Mouse (Mus musculus) thymus, postnatal 25 days (tissue): ENCODE results near the gene Zfp592.
"Not testable (repeated sequence)": the region's sequence is repeated elsewhere in the genome, so short reads cannot be mapped to it uniquely, and the experiment has no call there.

Source experiments
- DNase-seq: peaks from one replicate; pipeline ENCODE4 v3.0.0; 2022

Zfp592 gene

DNA sequence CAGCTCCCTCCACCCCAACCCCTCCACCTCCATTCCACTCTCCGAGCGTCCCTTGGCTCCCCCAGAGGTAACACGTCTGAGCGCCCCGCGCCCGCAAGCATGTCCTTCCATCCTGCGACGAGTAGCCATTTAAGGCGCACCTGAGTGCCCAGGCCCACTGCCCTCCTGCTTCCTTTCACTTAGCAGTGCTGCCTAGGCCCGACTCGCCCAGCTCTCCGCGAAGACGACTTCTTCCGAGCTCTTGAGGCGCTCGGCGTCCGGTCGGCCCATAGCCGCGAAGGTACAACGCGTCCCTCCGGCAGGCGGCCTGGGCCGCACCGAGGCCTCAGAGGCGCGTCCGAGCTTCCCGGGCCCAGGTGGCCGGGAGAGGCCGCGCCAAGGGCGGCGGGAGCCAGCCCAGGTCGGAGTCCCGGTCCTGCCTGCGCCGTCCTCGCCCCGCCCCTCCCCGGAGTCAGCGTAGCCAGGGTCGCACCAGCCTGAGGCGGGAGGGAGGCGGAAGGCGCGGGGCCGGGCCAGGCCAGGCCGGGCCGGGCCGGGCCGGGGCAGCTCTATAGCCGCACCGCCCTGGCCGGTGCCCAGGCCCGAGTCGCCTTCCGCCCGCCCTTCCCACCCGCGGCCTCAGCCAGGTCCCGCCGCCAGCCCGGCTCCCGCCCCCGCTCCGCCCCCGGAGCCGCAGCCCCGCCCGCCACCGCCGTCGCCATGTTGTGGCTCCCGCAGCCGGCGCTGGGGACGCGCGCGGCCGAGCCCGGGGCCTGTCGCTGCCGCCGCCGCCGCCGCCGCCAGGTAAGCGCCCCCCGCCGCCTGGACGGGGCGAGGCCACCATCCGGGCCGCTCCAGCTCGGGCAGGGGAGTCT is at the start of gene Zfp592:
Zfp592 (plus strand) TSS at position 702 of the 854 bp plus-strand sequence.
- DNase-seq, result peak; percentile 85

- DNase-seq, result peak; percentile 96
Measured at GRCm38 (mm10) chr7:80947445-80948350, 45.8 kb upstream of the Zfp592 start, which contains the start of gene Sec11a. Gene Sec11a, minus strand, starts transcription at chr7:80947780.

GRCm38 (mm10) chr7:80951461-80951860 is 42.0 kb upstream of the Zfp592 start:
- no peak for DNase-seq

DNA sequence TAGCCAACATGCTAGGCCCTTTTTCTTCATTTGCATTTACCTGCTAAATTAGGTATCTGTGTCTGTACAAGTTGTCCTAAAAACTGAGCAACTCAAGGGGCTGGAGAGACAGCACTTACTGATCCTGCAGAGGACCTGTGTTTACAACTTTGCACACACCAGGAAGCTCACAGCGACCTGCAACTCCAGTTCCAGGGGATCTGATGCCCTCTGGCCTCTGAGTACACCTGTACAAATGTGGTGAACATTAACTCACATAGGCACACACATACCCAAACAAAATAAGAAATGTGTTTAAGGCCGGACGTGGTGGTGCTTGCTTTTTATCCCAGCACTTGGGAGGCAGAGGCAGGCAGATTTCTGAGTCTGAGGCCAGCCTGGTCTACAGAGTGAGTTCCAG is 41.3 kb upstream of the Zfp592 start:
- no peak for DNase-seq

GRCm38 (mm10) chr7:80954251-80954650 is 39.2 kb upstream of the Zfp592 start:
- DNase-seq, result no peak

- no peak for DNase-seq
Measured at GRCm38 (mm10) chr7:80956891-80957290, 36.6 kb upstream of the Zfp592 start.

- no peak for DNase-seq
Measured at GRCm38 (mm10) chr7:80959003-80959402, 34.5 kb upstream of the Zfp592 start.

DNA sequence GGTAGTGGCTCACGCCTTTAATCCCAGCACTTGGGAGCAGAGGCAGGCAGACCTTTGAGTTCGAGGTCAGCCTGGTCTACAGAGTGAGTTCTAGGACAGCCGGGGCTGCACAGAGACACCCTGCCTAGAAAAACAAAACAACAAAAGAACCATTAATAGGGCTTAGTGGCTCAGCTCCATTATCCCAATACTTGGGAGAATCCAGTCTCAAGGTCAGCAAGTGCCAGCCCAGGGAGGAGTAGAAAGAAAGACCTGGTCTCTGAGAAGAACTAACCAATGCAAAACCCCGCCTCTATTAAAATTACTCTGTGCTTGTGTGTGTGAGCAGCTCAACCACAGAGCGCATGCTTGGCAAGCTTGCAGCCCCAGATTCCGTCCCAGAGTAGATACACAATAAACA is 30.7 kb upstream of the Zfp592 start:
- no peak for DNase-seq

DNA sequence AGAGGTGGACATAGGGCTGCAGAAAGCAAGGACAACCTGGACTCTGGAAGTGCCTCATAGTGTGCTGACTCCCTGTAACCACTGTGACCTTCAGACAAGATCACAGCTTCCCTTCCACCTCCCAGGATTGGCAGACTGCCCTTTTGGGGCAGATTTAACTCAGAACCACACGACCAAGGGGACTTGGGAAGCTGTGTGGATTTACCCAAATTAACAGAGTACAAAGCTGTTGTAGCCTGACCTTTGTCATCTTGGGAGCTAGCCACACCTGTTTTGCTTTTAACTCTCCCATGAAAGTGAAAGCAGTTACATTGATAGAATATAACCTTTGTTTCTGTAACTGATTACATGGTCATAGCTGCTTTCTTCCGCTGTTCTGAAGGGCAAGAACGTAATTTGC is 22.6 kb upstream of the Zfp592 start:
- DNase-seq, result no peak

- no peak for DNase-seq
Measured at GRCm38 (mm10) chr7:80971419-80971818, 22.1 kb upstream of the Zfp592 start.

GRCm38 (mm10) chr7:80972082-80972481 is 21.4 kb upstream of the Zfp592 start:
- no peak for DNase-seq

DNA sequence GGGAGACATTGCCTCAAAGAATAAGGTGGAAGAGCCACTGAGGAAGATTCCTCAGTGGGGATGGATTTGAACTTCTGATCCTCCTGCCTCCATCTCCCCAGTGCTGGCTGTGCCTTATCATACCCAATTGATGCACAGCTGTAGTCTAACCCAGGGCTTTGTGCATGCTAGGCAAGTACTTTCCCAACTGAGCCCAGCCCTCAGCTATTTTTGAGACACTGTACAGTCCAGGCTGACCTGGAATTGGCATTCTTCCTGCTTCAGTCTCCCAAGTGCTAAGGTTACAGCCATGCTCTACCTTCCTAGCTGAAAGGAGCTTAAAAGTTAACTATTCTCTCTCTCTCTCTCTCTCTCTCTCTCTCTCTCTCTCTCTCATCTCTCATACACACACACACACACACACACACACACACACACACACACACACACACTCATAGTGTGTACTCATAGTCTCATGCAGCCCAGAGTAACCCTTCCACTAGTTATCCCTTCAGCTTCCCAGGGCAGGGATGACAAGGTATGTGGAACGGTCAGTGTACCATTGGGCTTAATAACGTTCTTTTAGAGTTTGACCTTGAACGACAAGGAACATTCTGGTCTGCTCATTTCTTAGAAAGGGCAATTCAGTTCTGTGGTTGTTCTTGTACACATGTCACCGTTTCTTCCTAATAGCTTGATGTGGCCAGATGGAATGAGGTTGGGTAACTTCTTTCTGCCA is 20.4 kb upstream of the Zfp592 start:
- not testable (repeated sequence) for DNase-seq

GRCm38 (mm10) chr7:80973638-80974015 is 19.9 kb upstream of the Zfp592 start:
- DNase-seq, result not testable (repeated sequence)

DNA sequence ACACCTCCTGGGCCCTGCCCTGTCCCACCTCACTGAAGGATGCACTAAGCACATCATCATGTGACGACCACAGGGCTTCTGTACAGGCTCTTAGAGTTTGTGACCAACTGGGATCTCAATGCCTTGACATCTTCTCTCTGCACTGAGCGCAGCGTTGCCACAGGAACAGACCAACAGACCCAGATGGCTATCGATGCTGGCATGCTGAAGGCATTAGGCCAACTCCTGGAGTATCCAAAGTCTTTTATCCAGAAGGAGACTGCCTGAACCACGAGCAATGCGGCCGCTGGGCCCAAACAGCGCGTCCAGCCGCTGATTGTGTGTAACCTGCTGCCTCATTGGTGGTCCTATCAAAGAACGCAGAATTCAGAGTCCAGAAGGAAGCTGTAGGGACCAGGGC is 12.9 kb upstream of the Zfp592 start:
- no peak for DNase-seq

GRCm38 (mm10) chr7:80986458-80987187 is 6.9 kb upstream of the Zfp592 start:
- peak; percentile 12 for DNase-seq

DNA sequence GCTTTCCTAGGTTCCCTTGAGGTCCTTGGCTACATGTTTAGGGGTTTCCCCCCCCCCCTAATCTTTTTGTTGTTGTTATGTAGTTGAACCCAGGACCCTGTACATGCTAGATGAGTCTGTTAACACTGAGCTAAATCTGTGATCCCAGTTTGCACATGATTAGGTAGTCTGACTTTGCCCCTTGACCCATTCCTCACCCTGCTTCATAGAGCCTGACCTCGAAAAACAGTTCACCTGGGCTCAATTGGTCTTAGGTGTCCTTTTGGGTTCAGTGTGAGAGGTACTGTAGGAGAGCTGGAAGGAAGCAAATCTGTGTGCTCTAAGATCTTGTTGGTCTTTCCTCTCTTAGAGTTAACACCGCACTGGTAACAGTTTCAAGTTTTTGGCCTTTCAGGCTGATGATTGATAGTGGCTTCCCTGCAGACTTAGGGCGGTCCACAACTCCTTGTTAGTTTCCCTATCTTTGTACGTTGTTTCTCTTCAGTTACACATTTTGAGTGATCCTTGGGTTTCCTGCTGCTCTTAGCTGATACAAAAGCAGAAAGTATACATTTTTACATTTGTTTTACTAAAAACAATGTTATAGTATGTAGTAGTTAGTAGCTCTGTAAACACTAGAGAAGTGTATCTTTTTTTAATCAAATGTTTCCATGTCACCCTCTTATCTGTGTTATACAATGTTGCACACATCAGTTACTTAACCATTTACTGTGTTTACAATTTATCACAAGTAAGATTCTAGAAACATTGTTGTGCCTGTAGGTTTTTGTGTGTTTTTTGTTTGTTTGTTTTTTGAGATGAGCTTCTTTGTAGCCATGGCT is 5.5 kb upstream of the Zfp592 start:
- DNase-seq, result no peak

DNA sequence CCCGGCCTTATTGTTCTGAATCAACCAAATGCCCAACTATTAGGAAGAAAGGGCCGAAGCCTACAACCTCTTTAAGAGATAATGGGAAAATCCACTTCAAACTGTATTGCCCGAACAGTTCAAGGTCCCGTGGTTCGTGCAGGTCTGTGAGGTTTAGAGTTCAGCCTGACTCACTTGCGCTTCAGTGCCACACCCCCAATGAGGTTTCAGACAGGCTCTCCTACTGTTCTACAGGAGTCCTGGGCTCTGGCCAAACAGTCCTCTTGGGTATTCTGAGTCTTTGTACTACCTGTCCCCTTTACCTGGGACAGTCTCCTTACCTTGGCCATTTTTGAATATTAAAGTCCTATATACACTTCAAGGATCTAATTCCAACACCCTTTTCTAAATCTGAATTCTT is 3.2 kb upstream of the Zfp592 start:
- no peak for DNase-seq

- no peak for DNase-seq
Measured at GRCm38 (mm10) chr7:80991589-80991988, 1.9 kb upstream of the Zfp592 start.

GRCm38 (mm10) chr7:80992063-80992462 is 1.4 kb upstream of the Zfp592 start:
- DNase-seq, result no peak

- no peak for DNase-seq
Measured at GRCm38 (mm10) chr7:80992631-80992979, 876 bp upstream of the Zfp592 start.

- no peak for DNase-seq
Measured at GRCm38 (mm10) chr7:80993834-80994662, 567 bp downstream of the Zfp592 start.
